Mouse (Mus musculus) left cerebral cortex, postnatal 25 days (tissue): ENCODE measurements at regions not wholly inside any gene's neighbourhood (a gene's known extent, or its start where the extent isn't known, plus 50 kb on each side); places are given as distances from the start of the nearest gene placed in this dataset.

Experiments
- DNase-seq, 2 experiments: peaks; one replicate each; pipeline ENCODE4 v3.0.0; 2022; ENCODE audit warnings: low spot score in 2 of 2, mixed read lengths in 1 of 2
- intact Hi-C: fragments of 180-260 bp; cut with DNase I; formaldehyde crosslinking; loops from one replicate; pipeline ENCODE4 v1.15.1; 2025

GRCm38 (mm10) chr2:17290709-17291108 lies 440.6 kb downstream of the Nebl start:
- DNase-seq: no peak
- intact Hi-C loops: no loop called here

- DNase-seq: no peak
- intact Hi-C loops: no loop called here
These were observed 443.7 kb downstream of the Nebl start for GRCm38 (mm10) chr2:17287598-17287997.

GRCm38 (mm10) chr2:17249960-17250359 lies 481.3 kb downstream of the Nebl start:
- DNase-seq: no peak
- intact Hi-C loops: no loop called here

GRCm38 (mm10) chr2:17245821-17246220 lies 485.4 kb downstream of the Nebl start:
- DNase-seq: no peak
- intact Hi-C loops: no loop called here

GRCm38 (mm10) chr2:17215607-17216006 lies 515.7 kb downstream of the Nebl start:
- DNase-seq: no peak
- intact Hi-C loops: no loop called here

GRCm38 (mm10) chr2:17214881-17215280 lies 516.4 kb downstream of the Nebl start:
- DNase-seq: no peak

GRCm38 (mm10) chr2:17212566-17212965 lies 518.7 kb downstream of the Nebl start:
- no peak for DNase-seq
- intact Hi-C loops: no loop called here

More at GRCm38 (mm10) chr2:17214881-17215280, 516.4 kb downstream of the Nebl start:
- intact Hi-C loops: no loop called here

GRCm38 (mm10) chr2:17211105-17211504 lies 520.2 kb downstream of the Nebl start:
- intact Hi-C loops: no loop called here
- DNase-seq: no peak

- intact Hi-C loops: no loop called here
- no peak for DNase-seq
These were observed 537.7 kb downstream of the Nebl start for GRCm38 (mm10) chr2:17193611-17194010.

- intact Hi-C loops: loop anchor here (10.0 kb wide), 1 partner anchor 834 kb away; the partner anchor contains the start of gene Plxdc2
- DNase-seq: no peak
These were observed 542.1 kb downstream of the Nebl start for GRCm38 (mm10) chr2:17189169-17189568.

GRCm38 (mm10) chr2:17187822-17188221 lies 543.4 kb downstream of the Nebl start:
- intact Hi-C loops: loop anchor here (10.0 kb wide), 1 partner anchor 833 kb away; the partner anchor contains the start of gene Plxdc2
- no peak for DNase-seq

- no peak for DNase-seq
- intact Hi-C loops: loop anchor here (10.0 kb wide), 1 partner anchor 829 kb away; the partner anchor contains the start of gene Plxdc2
These were observed 547.6 kb downstream of the Nebl start for GRCm38 (mm10) chr2:17183696-17184095.

- DNase-seq: no peak
- intact Hi-C loops: loop anchor here (10.0 kb wide), 1 partner anchor 827 kb away; the partner anchor contains the start of gene Plxdc2
These were observed 549.7 kb downstream of the Nebl start for GRCm38 (mm10) chr2:17181597-17181996.

- intact Hi-C loops: no loop called here
- no peak for DNase-seq
These were observed 562.4 kb downstream of the Nebl start for GRCm38 (mm10) chr2:17168896-17169295.

- DNase-seq: no peak
- intact Hi-C loops: no loop called here
These were observed 566.2 kb downstream of the Nebl start for GRCm38 (mm10) chr2:17165016-17165415.

- intact Hi-C loops: no loop called here
- no peak for DNase-seq
These were observed 572.8 kb downstream of the Nebl start for GRCm38 (mm10) chr2:17158463-17158862.

- DNase-seq: no peak
- intact Hi-C loops: no loop called here
These were observed 573.9 kb downstream of the Nebl start for GRCm38 (mm10) chr2:17157336-17157735.

GRCm38 (mm10) chr2:17155596-17155995 lies 575.7 kb downstream of the Nebl start:
- intact Hi-C loops: no loop called here
- no peak for DNase-seq

- intact Hi-C loops: no loop called here
- DNase-seq: no peak
These were observed 607.6 kb downstream of the Nebl start for GRCm38 (mm10) chr2:17123626-17124025.

GRCm38 (mm10) chr2:17117292-17117691 lies 614.0 kb downstream of the Nebl start:
- DNase-seq: no peak

GRCm38 (mm10) chr2:17111177-17111576 lies 620.1 kb downstream of the Nebl start:
- intact Hi-C loops: no loop called here
- no peak for DNase-seq

More at GRCm38 (mm10) chr2:17117292-17117691, 614.0 kb downstream of the Nebl start:
- intact Hi-C loops: no loop called here

- intact Hi-C loops: no loop called here
- DNase-seq: no peak
These were observed 630.1 kb downstream of the Nebl start for GRCm38 (mm10) chr2:17101161-17101560.
